Mouse (Mus musculus) thymus, postnatal 10 days (tissue): Measurements from ENCODE around the gene Nufip2.
A peak's percentile ranks its signal among the peaks of the same experiment; 100 is the strongest.

Source experiments
- DNase-seq, 2 experiments: peaks; one replicate each; pipeline ENCODE4 v3.0.0; 2021; ENCODE audit warnings: low spot score in 2 of 2

Gene Nufip2

GRCm38 (mm10) chr11:77770346-77770745, 84.4 kb downstream of the Nufip2 start:
- DNase-seq: no peak

DNA sequence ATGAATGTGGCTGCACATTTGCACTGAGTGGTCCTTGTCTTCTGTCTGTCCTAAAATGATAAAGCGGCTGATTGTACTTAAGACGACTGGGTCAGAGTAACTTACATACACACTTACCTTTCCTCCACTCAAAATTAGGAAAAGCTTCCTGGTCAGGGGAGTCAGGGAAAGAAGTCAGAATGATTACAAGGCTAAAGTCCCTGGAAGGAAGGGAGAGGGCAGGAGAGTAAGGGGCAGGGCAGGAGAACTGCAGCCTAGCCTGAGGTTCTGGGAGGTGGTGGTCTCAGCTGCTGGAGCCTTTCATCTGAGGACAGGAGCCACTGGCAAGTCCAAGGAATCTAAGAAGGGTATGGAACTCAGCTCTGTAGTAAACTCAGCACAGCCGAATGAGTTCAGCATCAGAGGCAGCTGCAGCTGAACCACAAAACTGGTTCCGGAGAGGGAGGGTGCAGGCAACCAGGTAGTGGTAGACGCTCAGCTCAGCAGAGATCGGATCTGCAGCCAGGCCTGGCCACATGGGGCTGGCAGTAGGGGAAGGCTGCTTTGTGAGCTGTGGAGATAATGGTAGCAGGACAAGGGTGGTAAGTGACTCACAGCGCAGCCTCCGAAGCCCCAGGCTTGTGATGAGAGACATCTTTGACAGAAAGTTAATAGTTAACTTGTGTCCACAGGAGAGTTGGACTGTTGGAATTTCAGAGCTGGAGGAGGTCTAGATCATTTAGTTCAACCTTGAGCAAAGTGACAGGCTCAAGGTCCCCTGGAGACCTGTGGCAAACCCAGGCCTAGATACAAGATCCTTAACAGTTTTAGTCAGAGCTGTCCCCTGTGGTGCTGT, 86.1 kb downstream of the Nufip2 start:
- peak in 1 of 2 experiments; percentile 38 for DNase-seq

GRCm38 (mm10) chr11:77775701-77776400, 89.9 kb downstream of the Nufip2 start:
- DNase-seq: no peak

- no peak for DNase-seq
Measured at GRCm38 (mm10) chr11:77777436-77777835, 91.5 kb downstream of the Nufip2 start.

DNA sequence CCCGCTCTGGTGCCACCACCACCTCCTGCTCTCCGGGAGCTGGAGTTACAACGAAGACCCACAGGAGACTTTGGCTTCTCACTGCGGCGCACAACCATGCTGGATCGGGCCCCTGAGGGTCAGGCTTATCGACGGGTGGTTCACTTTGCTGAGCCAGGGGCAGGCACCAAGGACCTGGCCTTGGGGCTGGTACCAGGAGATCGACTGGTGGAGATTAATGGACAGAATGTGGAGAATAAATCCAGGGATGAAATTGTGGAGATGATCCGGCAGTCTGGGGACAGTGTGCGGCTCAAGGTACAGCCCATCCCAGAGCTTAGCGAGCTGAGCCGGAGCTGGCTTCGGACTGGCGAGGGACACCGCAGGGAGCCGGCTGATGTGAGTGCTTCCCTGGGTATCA, 92.0 kb downstream of the Nufip2 start:
- no peak for DNase-seq

GRCm38 (mm10) chr11:77779240-77779639, 93.3 kb downstream of the Nufip2 start:
- DNase-seq: no peak

GRCm38 (mm10) chr11:77781088-77781487, 95.1 kb downstream of the Nufip2 start:
- DNase-seq: no peak

DNA sequence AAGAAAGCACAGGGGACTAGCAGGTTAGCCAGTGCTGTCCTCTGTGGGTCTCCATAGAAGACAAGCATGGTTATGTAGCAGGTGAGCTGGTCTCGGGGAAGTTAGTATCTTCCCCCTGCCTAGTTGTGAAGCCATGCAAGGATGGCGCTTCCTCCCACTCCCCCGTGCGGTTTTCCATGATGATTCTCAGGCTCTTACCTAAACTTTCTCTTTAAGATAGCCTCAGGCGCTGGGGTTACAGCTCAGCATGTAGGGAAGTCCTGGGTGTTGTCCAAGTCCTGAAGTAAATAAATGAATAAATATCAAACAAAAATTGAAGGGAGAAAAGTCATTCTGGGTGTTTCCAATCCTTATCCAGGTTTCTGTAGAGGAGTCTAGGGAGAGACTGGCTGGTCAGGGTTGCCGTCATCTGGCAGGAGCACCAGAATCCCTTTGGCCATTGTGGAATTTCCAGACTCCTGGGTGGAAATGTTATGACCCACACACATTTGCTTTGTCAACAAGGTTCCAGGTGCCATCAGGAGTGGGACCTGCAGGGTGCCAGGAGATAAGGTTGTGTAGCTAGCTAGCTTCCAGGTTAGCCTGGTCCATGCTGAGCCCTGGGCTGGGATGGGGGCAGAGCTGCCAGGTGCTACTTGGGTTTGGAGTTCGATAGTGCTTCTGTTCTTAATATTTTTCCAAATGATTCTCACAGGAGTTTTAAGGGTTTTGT, 96.3 kb downstream of the Nufip2 start:
- no peak for DNase-seq

GRCm38 (mm10) chr11:77783211-77783746, 97.3 kb downstream of the Nufip2 start:
- no peak for DNase-seq

DNA sequence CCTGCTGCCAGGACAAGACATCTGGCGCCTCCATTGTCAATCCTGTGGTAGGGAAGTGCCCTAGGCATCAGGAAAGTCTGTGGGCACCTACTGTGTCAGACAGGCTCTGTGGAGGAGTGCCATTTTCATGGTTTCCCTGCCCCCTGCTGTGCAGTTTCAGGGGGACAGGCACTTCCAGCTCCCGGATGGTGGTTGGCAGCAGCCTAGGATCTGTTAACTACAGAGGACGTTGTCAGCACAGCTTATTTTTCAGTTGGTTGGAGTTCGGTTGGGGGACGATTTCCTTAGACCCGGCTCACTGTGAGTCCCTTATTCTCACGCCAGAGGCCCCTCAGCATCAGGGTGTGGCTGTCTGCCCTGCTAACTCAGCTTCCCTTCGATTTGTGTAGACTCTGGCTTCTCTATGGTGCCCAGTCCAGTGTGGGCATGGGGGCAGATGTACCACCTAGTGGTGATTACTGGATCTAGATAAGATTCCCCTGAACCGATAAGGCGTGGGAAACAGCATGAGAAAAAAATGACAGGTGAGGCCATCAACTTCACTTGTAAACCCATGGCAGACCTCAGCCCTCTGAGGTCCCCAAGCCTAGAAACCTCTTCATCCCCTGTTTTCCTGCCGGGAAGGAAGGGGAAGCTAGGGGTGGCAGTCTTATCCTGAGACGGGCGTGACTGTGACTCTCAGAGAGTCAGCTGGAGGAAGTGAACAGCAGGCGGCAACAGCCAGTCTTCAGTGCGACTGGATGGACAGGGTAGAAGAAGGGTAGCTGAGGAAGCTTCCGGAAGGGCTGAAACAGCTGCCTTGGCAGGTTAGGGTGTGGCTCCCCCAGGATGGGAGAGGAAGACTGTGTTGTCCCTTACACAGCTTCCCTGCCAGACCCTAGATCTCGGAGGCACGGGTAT, 98.0 kb downstream of the Nufip2 start:
- DNase-seq: peak in 1 of 2 experiments; percentile 33

- DNase-seq: no peak
Measured at GRCm38 (mm10) chr11:77784894-77785293, 98.9 kb downstream of the Nufip2 start.

DNA sequence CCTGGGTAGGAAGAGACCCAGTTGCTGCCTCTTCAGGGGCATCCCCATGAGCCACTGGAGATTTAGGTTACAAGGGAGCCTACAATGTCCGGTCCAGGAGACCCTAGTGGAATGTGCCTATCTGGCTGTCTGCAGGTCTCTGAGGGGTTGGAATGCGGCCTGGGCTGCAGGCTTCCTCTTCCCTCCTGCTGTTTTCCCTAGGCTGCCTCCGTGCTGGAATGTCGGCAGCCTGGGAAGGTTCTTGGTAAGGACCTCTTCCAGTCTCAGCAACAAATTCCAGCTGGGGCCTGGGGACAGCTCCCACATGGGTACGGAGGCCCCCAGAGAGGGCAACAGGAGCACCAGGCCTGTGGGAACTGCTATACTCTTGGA, 99.4 kb downstream of the Nufip2 start:
- no peak for DNase-seq

- DNase-seq: no peak
Measured at GRCm38 (mm10) chr11:77785768-77786561, 100.0 kb downstream of the Nufip2 start.

DNA sequence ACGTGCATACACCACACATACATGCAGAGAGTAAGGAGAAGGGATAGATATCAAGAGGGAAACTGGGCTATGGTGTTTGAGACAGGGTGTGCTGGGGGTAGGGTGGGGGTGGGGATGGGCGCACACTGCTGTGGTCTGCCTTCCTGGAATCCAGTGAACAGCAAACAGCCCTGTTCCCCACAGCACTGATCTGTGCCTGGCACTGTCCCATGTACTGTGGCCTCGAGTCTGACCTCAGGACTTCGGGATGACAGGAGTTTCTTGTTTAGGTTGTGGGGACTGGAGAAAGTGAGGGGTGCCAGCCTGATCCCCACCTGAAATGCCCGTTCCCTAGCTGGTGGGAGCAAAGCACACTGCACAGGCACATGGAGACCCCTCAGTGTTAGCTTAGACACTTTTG, 101.8 kb downstream of the Nufip2 start, which contains the start of gene Gm10277:
Gene Gm10277, minus strand, starts transcription at position 41 of the 400 bp plus-strand sequence.
- DNase-seq: no peak

DNA sequence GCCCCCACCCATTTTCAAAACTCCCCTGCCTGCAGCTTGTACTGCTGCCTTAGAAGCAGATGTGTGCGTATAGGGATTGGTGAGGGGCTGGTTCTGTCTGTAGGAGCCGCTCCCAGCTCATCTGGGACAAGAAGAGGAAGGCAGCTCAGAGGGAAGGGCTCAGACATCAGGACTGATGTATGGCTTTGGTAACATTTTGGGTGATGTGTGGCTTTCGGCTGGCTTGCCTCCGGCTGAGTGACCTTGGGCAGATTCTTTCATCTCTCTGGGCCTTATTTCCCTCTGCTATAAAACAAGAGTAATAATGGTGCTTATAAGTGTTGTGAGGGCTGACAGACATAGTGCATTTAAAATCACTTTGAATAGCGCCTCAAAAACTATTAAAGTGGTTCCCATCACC, 103.6 kb downstream of the Nufip2 start:
- DNase-seq: no peak

GRCm38 (mm10) chr11:77790286-77790685, 104.3 kb downstream of the Nufip2 start:
- DNase-seq: peak; percentile 42 to 58

- DNase-seq: peak in 1 of 2 experiments; percentile 14
Measured at GRCm38 (mm10) chr11:77791241-77791727, 105.3 kb downstream of the Nufip2 start.
